Mouse (Mus musculus) olfactory bulb, adult 2 months (tissue): ENCODE data around the gene Fam208a.

Source experiments
- CTCF ChIP-seq: fragments of 200-500 bp; IDR thresholded peaks from 2 replicates; pipeline ENCODE4 v1.5.1; 2012; ENCODE audit warnings: low read depth, mild to moderate bottlenecking, low read length, moderate library complexity; ENCODE audit not compliant: insufficient read depth
- POLR2A ChIP-seq: fragments of 200-500 bp; IDR thresholded peaks from 2 replicates; pipeline ENCODE4 v1.6.1; 2012; ENCODE audit warnings: mild to moderate bottlenecking, low read depth, low read length, moderate library complexity; ENCODE audit not compliant: insufficient read depth

DNA sequence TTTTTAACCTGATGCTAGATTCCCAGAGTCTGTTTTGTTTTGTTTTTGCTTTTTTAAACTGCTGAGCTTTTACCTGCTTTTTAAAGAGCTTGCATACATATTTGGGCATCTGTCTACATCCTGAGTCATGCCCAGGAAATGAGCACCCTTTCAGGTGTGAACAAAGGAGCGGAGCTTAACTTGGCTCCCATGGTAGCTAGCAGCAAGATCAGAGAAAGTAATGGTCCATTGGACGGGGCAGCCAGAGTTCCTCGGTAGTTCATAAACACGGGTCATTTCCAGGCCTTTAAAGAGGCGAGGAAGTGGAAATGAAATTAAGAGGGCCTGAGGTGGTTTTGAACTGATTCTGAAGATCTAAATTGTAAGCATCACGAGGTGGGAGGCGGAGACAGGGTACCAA, 38.0 kb upstream of the Fam208a start:
- TF ChIP-seq POLR2A (no peak), CTCF (no peak)
